Mouse (Mus musculus) mature B cell (primary cell): ENCODE measurements at regions not wholly inside any gene's neighbourhood (a gene's known extent, or its start where the extent isn't known, plus 50 kb on each side); places are given as distances from the start of the nearest gene placed in this dataset.

ENCODE experiments used
- in situ Hi-C: fragments of 300-500 bp; cut with MboI; formaldehyde crosslinking; loops from 2 replicates; pipeline ENCODE4 v1.14.3; 2019

DNA sequence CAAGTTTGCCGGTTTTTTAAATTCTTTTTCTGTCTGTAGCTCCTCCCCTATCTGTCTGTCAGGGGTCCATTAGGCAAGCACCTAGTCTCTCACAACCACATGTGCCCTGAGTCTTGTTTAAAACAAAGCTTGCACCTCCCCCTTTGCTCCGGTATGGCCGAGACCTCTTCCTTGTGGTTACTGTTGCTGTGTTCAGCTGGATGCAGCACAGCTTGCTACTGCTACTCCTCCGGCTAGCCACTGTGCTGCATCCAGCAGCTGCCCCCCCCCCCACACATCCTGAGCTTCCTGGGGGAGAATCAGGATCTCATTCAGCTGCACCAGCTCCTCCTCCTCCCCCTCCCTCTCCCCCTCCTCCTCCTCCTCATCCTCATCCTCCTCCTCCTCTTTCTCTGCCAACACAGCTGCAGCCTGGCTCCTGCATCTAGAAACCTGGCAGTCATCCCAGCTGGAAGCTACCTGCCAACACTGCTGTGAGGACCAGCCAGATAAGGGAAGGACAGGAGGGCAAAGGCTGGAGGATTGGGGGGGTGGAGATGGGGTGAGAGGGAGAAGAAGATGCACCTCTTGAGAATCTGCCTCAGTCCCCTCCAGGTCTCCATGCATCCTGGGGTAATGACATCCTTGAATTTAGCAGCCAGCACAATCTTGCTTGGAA is 114.8 kb upstream of the Tmem260 start:
- in situ Hi-C loops = no loop called here

DNA sequence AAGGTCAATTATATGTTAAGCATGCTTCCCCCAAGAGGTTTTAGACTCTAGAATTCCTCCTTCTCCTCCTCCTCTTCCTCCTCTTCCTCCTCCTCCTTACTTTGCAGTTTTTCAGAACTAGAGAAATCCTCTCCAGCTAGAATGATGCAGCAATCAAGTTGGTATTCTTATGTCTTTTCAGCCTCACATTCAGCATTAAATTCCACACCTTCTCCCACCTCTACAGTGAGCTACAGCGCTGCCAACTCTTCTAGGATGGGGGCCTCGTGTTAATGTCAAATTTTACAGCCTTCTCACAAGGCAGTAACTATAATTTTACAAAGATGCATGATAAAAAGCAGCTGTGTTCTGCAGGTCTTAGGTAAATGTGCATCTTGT is 114.3 kb upstream of the Tmem260 start:
- in situ Hi-C loops = no loop called here

DNA sequence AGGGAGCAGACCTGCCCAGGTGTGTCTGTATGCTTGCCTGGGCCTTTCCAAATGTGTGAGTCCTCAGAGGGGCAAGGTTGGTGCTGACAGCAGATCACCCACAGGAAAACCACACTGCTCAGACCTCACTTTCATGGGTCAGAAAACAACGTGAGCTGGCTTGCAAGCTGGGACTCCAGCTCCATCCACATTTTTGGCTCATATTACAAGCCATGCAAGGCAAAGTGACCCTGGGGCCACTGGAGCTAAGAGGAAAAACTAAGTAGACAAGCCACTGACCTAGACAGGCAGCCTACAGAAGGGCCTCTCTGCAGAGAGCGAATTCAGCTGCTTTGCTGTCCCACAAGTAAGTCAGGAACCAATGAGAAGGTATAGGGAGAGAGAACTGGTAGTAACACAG is 113.7 kb upstream of the Tmem260 start:
- in situ Hi-C loops = no loop called here

DNA sequence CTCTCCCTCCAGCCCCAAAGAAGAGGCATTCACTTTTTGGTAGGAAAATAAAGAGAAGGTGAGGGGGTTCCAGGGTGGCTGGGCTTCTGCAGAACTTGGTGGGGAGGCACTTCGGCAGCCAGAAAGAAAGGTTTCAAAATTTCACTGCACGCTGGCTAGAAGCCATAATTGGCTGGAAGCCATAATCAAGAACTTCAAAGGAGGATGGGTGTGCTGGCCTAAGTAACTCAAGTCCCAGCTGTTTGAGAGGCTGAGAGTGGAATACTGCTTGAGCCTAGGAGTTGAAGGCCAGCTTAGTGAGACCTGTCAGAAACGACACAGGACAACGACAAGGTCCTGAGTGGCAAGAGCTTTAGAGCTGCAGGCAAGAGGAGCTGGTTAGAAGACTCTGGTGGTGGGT is 113.3 kb upstream of the Tmem260 start:
- in situ Hi-C loops = no loop called here

DNA sequence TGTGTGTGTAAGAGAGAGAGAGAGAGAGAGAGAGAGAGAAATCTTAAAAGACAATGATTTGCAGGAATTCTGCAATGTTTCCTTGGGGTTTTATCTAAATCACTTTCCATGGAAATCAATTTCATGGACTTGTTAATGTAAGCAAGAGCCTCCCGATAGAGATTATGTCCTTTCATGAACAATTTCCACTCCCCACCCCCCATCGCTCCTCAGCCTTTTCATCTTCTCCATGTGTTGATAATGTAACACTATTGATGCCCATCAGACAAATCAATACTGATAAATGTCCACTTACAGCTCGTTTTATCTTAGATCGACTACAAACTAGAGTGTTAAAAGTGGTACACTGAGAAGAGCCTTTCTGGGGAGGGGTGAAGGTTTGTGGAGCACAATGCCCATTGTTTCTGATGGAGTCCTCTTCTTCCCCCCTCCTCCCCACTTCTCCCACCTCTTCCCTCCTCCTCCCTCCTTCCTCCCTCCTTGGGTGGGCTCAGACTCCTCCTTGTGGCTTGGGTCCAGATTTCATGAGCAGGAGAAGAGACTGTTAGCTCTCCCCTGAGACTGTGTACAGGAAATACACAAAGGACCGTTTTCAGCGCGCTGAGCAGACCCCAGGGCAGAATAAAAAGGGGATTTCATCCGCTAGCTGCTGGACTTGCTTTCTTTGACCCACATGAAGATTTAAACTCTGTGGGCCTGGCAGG is 111.7 kb upstream of the Tmem260 start:
- in situ Hi-C loops = no loop called here

DNA sequence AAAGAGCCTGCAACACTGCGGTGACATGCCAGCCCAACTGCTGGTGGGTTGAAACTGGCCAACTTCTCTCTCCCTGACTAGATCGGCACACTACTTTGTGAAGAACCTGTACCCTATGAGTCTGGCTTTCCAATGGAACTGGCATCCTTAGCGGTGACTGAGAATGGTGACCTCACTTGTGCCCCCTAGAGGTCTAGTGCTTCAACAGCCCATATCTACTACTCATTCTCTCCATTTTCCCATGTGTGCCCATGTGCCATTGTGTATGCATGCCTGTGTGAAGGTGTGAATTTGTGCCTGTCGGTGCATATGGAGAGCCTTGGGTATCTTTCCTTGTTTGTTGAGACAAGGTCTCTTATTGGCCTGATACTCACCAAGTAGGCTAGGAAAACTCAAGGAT is 106.5 kb upstream of the Tmem260 start:
- in situ Hi-C loops = no loop called here

DNA sequence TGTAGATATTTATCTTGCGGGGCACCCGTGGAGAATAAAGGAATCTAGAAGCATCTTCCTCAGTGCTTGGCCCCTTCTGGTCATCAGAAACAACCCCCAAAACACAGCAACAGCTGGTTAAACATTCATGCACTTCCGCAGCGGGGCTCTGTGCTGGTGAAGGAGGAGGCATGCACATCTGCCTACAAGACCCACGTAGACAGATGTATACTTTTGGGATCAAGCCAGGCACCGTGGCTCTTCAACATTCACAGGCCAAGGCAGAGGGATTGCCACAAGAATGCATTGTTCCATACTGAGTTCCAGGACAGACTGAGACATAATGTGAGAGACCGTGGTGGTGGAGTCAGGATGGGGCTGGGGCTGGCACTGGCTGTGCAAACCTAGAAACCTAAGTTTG is 103.0 kb upstream of the Tmem260 start:
- in situ Hi-C loops = no loop called here

DNA sequence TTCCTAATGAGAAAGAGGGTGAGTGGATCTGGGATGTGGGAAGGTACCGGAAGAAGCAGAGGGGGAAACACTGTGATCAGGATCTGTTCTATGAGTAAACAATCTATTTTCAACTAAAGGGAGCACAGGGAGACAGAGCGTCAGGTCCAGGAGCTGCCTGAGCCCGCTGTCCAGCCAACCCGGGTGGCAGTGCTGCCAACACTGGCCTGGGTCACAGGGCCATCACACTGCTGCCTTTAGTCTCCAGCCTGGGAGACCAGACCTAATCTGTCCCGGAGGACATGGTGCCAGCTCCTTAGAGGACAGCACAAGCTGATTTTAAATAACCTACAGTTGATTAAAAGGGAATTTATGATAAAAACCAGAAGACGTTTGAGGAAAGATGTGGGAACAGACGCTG is 100.0 kb upstream of the Tmem260 start:
- in situ Hi-C loops = no loop called here

DNA sequence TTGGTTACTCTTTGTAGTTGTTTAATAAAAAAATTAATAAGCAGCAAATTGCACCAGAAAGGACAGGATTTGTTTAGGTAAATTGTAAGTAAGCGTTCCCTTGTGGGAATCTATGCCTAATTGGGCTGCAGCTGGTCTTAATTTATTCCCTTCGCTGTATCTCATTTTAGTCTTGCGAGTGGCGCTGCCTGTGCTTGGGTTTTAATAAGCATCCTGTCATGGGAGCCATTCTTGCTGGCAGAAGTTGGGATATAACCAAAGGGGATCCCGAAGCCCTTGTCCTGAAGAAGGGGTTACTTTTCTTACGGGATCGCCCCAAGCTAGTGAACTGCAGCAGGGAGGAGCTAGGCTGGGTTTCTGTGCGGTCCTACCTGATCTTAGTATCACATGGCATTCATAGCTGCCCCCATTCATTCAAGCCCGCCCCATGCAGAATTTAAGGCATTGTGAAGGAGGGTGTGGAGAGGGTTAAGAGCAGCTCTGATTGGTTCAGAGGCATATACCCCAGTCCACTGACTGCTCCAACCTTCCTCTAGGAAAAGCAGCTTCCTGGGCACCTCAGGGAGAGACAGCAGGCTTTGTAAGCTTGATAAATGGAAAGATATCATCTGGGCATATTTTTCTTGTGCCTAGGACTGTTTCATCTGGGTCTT is 96.4 kb upstream of the Tmem260 start:
- in situ Hi-C loops = loop anchor here (25.0 kb wide), 1 partner anchor 763 kb away; no protein-coding TSS in a partner anchor

DNA sequence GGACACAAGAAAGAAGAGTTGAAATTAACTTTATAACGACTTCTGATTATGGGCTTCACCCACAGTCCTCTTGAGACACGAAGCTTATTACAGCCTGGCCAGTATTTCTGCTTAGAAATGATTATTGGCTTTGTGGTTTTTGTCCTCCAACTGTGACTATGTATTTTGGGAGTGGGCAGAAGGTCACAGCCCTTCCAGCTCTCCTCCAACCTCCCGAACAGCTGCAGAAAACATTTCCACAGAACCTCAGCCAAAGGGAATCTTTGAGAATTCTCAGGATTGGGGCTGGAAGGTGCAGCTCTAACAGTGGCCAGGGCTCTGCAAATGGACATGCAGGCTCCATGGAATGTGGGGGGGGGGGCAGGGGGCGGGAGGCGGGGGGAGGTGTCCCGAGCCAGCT is 94.3 kb upstream of the Tmem260 start:
- in situ Hi-C loops = loop anchor here (25.0 kb wide), 1 partner anchor 761 kb away; no protein-coding TSS in a partner anchor

DNA sequence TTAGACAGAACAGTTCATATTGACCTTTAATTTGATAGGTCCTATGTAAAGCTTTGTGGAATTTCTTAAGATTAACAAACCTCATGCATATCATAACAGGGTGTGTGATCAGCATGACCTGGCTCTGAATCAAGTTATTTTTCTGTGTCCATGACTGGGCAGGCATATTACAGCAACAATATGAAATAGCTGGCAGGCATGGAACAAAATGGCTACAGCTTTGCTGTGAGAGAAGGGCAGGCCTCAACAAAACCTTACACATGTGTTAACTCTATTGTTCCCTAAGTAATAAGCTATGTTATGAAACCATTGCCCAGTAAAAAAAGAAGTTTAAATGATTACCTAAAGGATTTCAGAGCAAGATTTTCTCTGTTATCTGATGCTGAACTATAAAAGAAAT is 93.1 kb upstream of the Tmem260 start:
- in situ Hi-C loops = loop anchor here (25.0 kb wide), 1 partner anchor 759 kb away; no protein-coding TSS in a partner anchor

DNA sequence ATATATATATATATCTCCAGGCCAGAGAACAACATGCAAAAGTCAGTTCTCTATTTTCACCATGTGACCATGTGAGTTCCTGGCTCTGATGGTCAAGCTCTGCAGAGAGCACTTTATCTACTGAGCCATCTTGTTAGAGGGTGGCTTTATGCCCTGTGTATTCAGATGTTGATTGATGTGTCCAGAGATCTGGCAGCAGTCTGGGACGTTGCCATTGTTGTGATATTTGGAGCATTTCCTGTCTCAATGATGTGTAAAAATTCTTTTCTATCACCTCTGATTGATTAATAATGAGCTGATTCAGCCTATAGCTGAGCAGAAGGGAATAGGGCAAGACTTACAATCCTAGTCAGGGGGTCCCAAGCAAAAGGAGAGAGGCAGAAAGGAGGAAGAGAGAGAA is 91.7 kb upstream of the Tmem260 start:
- in situ Hi-C loops = loop anchor here (25.0 kb wide), 1 partner anchor 758 kb away; no protein-coding TSS in a partner anchor

DNA sequence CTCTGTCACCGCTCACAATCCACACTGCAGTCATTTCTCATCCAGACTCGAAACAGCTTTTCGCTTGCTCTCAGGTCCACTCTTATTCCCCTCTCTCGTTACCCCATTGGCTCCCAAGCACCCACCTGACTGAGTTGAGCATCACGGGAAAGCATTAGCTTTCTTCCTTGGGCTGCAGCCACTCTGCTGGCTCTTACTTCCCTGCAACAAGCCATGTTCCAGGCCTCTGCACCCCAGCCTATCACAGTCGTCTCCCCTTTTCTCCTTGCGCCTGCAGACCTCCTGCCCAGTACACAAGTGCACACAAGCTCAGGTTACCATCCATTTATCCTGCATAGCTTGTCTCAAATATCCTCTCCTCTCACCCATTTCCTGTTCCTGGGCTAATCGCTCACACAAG is 88.5 kb upstream of the Tmem260 start:
- in situ Hi-C loops = loop anchor here (25.0 kb wide), 1 partner anchor 755 kb away; no protein-coding TSS in a partner anchor

DNA sequence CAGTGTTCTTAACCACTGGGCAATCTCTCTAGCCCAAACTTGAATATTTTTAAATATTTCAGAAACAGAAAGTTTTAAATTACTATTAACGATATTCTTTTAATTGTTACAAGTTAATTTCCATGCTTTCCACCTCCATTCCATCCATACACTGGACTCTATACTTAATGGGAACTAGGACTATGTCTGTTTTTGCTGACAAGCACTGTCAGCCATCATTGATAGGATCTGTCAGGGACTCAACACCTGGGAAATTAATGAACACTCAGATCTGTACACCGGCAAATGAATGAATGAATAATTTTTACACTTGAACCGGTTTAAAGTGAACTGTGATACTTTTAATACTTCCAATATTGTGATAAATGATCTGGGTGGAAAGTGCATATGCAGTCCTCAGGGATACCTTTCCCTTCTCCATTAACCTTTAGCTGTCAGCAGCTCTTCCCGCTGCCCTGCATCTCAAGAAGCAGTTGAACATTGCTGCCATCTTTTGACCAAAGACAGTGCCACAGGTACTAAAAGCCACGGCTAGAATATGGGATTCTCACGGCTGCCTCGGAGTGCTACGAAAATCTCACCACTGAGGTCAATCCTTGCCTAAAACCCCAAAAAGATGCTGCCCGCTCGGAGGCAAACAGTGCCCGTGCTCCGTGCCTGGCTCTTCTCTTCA is 87.3 kb upstream of the Tmem260 start:
- in situ Hi-C loops = loop anchor here (25.0 kb wide), 1 partner anchor 754 kb away; no protein-coding TSS in a partner anchor

DNA sequence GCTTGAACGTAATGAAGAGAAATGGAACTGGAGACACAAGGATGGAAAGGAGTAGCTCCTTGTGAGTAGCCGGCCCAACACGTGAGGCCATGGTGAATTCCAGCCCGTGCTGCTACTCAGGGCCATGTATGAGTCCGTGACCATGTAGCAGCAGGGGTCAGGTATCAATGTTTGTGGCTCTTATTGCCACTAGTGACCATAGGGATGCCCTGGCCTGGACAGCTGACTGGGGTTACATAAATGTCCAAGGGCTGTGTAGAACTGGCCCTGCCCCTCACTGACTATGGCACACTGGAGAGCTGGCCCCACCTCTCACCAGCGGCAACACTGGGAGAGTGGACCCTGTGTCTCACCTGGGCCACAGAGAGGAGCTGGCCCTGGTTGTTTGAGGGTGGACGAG is 84.1 kb upstream of the Tmem260 start:
- in situ Hi-C loops = loop anchor here (25.0 kb wide), 1 partner anchor 750 kb away; no protein-coding TSS in a partner anchor

DNA sequence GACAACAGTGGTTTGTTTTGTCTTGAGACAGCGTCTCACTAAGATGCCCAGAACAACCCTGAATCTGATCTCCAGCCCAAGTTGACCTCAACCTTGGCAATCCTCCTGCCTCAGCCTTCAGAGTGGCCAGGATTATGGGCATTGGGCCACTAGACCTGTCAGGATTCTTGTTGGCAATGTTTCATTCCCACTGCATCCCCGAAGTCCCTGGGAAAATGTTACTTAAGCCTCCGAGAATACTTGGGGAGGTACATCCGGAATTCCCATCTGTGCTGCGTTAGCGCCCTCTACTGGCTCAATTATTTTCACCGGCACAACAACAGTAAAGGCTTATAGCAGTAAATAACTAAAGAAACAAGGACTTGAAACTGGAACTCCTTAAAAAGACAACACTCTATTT is 78.9 kb upstream of the Tmem260 start:
- in situ Hi-C loops = loop anchor here (25.0 kb wide), 1 partner anchor 745 kb away; no protein-coding TSS in a partner anchor

DNA sequence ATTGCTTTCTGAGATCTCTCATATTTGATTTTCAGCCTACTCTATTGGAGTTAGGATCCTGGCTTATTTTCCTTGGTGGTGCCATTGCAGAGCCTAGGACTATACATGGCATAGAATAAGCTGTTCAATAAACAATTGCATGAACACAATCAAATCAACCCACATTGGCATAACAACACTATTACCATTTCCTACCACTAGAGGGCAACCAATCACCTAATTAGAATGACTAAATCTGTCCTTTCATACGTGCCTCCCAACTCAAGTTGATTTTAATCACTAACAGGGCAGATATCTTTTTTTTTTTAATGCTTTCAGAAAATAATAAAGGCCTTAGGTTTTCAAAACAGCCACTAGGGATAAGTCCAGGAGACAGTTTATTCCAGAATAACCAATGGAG is 75.6 kb upstream of the Tmem260 start:
- in situ Hi-C loops = loop anchor here (25.0 kb wide), 1 partner anchor 742 kb away; no protein-coding TSS in a partner anchor

DNA sequence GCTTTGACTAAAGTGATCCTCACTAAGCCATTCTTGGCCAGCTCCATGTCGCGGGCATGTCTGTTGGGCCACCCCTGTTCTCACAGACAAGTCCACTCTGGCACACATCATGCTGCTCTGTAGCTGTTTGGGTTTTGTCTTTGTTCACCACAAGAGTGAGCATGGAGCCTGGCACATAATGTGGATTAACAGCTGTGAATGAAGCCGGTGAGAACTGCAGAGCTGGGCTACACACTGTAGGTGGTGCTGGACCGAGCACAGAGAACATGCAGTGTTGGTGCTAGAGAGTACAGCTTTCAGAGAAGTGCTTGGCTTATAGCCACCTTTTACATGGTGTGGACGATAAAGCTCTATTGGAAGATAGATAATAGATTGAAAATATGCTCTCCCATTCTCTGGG is 74.2 kb upstream of the Tmem260 start:
- in situ Hi-C loops = loop anchor here (25.0 kb wide), 1 partner anchor 741 kb away; no protein-coding TSS in a partner anchor

DNA sequence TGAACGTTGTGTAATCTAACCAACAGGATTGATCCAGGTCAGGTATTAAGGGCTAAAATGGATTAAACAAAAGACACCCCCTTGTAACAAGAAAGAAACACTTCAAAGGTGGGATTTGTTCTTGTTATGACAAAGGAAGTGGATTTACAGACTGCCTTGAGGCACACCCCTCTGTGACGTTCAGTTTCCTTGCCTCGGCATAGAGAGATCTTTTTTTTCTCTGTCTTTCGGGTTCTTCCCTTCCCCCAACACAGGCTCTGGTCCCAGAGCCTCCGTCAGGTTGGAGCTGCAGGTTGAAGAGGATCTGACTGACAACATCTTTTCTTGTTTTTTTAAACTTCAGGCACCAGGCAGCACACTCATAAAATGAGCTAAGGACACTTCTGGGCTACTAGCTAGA is 69.8 kb upstream of the Tmem260 start:
- in situ Hi-C loops = no loop called here
